Mouse (Mus musculus) ES-E14 (cell line): ENCODE results near the gene Gdf15.

Source experiments
- HCFC1 ChIP-seq: IDR thresholded peaks from 2 replicates; pipeline ENCODE4 v1.6.1; 2012; ENCODE audit warnings: low read length, inconsistent platforms, borderline replicate concordance; ENCODE audit not compliant: insufficient read depth
- MAFK ChIP-seq: IDR thresholded peaks from 2 replicates; pipeline ENCODE4 v1.6.1; 2014; ENCODE audit warnings: mild to moderate bottlenecking, low read depth, low read length, inconsistent platforms; ENCODE audit not compliant: insufficient read depth

DNA sequence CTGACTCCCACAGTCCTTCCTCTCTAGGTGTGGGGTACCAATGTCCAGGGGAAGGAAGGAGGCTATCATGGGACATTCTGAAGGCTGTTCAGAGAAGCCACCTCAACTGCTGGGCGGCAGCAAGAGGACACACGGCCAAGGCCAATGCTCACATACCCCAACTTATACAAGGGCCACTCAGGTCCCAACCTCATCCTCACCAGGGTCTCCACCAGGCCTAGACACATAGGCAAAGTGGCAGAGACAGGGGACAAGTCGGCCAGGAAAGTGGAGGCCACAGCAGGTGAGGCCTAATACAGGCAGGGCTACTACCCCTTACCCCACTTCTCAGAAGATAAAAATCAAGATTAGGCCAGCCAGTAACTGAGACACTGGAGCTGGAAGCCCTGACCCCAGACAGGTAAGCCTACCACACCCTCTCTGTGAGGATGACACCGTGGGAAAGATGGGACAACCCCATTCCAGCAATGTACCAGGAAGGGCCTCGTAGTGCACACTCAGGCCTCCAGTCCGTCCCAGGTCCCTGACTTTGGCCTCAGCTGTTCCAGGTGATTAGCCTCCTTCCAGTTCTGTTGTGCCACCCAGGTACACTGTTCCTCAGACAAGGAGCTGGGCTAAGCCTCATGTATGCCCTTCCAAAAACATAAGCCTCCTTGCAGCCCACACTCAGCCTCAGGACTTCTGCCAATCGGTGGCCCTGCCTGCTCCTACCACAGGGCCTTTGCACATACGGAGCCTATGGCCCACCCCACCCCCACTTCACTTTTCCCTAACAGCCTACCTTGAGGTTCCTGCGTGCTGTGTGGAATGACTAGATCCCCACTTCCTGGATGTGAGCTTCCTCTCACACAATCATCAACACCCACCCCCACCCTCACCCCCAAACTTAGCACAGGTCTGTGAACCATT is 26.1 kb downstream of the Gdf15 start:
- TF ChIP-seq HCFC1 (no peak), MAFK (no peak)
